Mouse (Mus musculus): Measurements from ENCODE around the gene Rasgrf1. TPM values are rescaled to one million over a fixed set of nuclear protein-coding genes. Genes with fewer than 3 reads are reported as not detected.
"Not testable (repeated sequence)": the region's sequence is repeated elsewhere in the genome, so short reads cannot be mapped to it uniquely, and the experiment has no call there.

The Rasgrf1 gene
- polyA plus RNA-seq, 1 experiment from 2014 or later: 0.02 TPM

- H3K4me3 ChIP-seq: no peak overlapping the region
- H3K27me3 ChIP-seq (ENCODE audit: low read depth, poor library complexity, severe bottlenecking): peaks cover 16% of the 10 kb centered on the region
- H3K36me3 ChIP-seq: no peaks in the 10 kb centered on the region
- WGBS: 86% methylated on average over 9 of the region's 9 CpGs
- no peak for DNase-seq (ENCODE audit: low spot score)
- peaks cover 4% of the 10 kb centered on the region for H3K4me1 ChIP-seq
- no peak overlapping the region for H3K27ac ChIP-seq (replicated peaks)
- H3K9me3 ChIP-seq (replicated peaks): no peaks in the 10 kb centered on the region
These were observed 150.3 kb downstream of the Rasgrf1 start for GRCm38 (mm10) chr9:90059828-90060573.

- Histone ChIP-seq H3K4me1 (no peaks in the 10 kb centered on the region), H3K9me3 (replicated peaks) (no peaks in the 10 kb centered on the region), H3K36me3 (no peaks in the 10 kb centered on the region), H3K4me3 (no peak overlapping the region), H3K27ac (replicated peaks) (no peak overlapping the region), H3K27me3 (ENCODE audit: low read depth, poor library complexity, severe bottlenecking) (peaks cover 13% of the 10 kb centered on the region)
- WGBS: 89% methylated on average over 2 of the region's 2 CpGs
- DNase-seq (ENCODE audit: low spot score): no peak
These were observed 150.8 kb downstream of the Rasgrf1 start for GRCm38 (mm10) chr9:90060574-90060875.

GRCm38 (mm10) chr9:90060932-90061331 is 151.2 kb downstream of the Rasgrf1 start:
- H3K27me3 ChIP-seq (ENCODE audit: low read depth, poor library complexity, severe bottlenecking); H3K9me3 ChIP-seq (replicated peaks); H3K36me3 ChIP-seq; DNase-seq (ENCODE audit: low spot score); H3K27ac ChIP-seq (replicated peaks); H3K4me3 ChIP-seq; H3K4me1 ChIP-seq: not testable (repeated sequence)
- 90% methylated on average over 5 of the region's 5 CpGs for WGBS

GRCm38 (mm10) chr9:90067341-90067740 is 157.6 kb downstream of the Rasgrf1 start:
- no peak overlapping the region for H3K27ac ChIP-seq (replicated peaks)
- H3K9me3 ChIP-seq (replicated peaks): no peaks in the 10 kb centered on the region
- peaks cover 10% of the 10 kb centered on the region for H3K4me1 ChIP-seq
- no peaks in the 10 kb centered on the region for H3K36me3 ChIP-seq
- H3K4me3 ChIP-seq: no peak overlapping the region
- 75% methylated on average over 2 of the region's 2 CpGs for WGBS
- no peaks in the 10 kb centered on the region for H3K27me3 ChIP-seq (ENCODE audit: low read depth, poor library complexity, severe bottlenecking)
- no peak for DNase-seq (ENCODE audit: low spot score)

- no peak for DNase-seq (ENCODE audit: low spot score)
- WGBS: 92% methylated on average over 6 of the region's 6 CpGs
- H3K4me1 ChIP-seq: peaks cover 10% of the 10 kb centered on the region
These were observed 159.1 kb downstream of the Rasgrf1 start for GRCm38 (mm10) chr9:90068786-90069185.

GRCm38 (mm10) chr9:90069485-90069884 is 159.8 kb downstream of the Rasgrf1 start:
- H3K27me3 ChIP-seq (ENCODE audit: low read depth, poor library complexity, severe bottlenecking): no peaks in the 10 kb centered on the region
- no peak for DNase-seq (ENCODE audit: low spot score)
- no peak overlapping the region for H3K27ac ChIP-seq (replicated peaks)
- H3K4me3 ChIP-seq: no peak overlapping the region
- H3K9me3 ChIP-seq (replicated peaks): no peaks in the 10 kb centered on the region
- no peaks in the 10 kb centered on the region for H3K36me3 ChIP-seq
- 84% methylated on average over 7 of the region's 7 CpGs for WGBS
- H3K4me1 ChIP-seq: peaks cover 10% of the 10 kb centered on the region

More at GRCm38 (mm10) chr9:90068786-90069185, 159.1 kb downstream of the Rasgrf1 start:
- Histone ChIP-seq H3K9me3 (replicated peaks) (no peaks in the 10 kb centered on the region), H3K36me3 (no peaks in the 10 kb centered on the region), H3K4me3 (no peak overlapping the region), H3K27ac (replicated peaks) (no peak overlapping the region), H3K27me3 (ENCODE audit: low read depth, poor library complexity, severe bottlenecking) (no peaks in the 10 kb centered on the region)

GRCm38 (mm10) chr9:90070174-90070573 is 160.5 kb downstream of the Rasgrf1 start:
- H3K4me1 ChIP-seq: peaks cover 10% of the 10 kb centered on the region
- no peaks in the 10 kb centered on the region for H3K27me3 ChIP-seq (ENCODE audit: low read depth, poor library complexity, severe bottlenecking)
- H3K36me3 ChIP-seq: no peaks in the 10 kb centered on the region
- H3K4me3 ChIP-seq: no peak overlapping the region
- WGBS: 79% methylated on average over 7 of the region's 7 CpGs
- DNase-seq (ENCODE audit: low spot score): no peak
- no peaks in the 10 kb centered on the region for H3K9me3 ChIP-seq (replicated peaks)
- H3K27ac ChIP-seq (replicated peaks): 0 out of 2 replicates have a peak overlapping the region, but pooled peaks have one; percentile 42

GRCm38 (mm10) chr9:90075336-90075735 is 165.6 kb downstream of the Rasgrf1 start:
- 85% methylated on average over 4 of the region's 4 CpGs for WGBS
- Histone ChIP-seq H3K36me3 (no peaks in the 10 kb centered on the region), H3K27ac (replicated peaks) (no peak overlapping the region), H3K9me3 (replicated peaks) (no peaks in the 10 kb centered on the region), H3K27me3 (ENCODE audit: low read depth, poor library complexity, severe bottlenecking) (no peaks in the 10 kb centered on the region), H3K4me1 (peaks cover 8% of the 10 kb centered on the region), H3K4me3 (no peak overlapping the region)
- DNase-seq (ENCODE audit: low spot score): no peak

GRCm38 (mm10) chr9:90076131-90076530 is 166.4 kb downstream of the Rasgrf1 start:
- Histone ChIP-seq H3K27ac (replicated peaks) (no peak overlapping the region), H3K4me3 (no peak overlapping the region), H3K36me3 (no peaks in the 10 kb centered on the region), H3K4me1 (no peaks in the 10 kb centered on the region), H3K9me3 (replicated peaks) (no peaks in the 10 kb centered on the region), H3K27me3 (ENCODE audit: low read depth, poor library complexity, severe bottlenecking) (no peaks in the 10 kb centered on the region)
- 89% methylated on average over 5 of the region's 5 CpGs for WGBS
- DNase-seq (ENCODE audit: low spot score): no peak

Other genes starting within 250 kb of the Rasgrf1 start
- gene Tmed3, start 204.8 kb upstream of the Rasgrf1 start, polyA plus RNA-seq (2016; fragmentation: Nextera tagmentation; extraction: Ambion mirVana): 45.6 and 47.3 TPM in 2 replicates
- gene Ankrd34c, start 171.4 kb upstream of the Rasgrf1 start, polyA plus RNA-seq (2016; fragmentation: Nextera tagmentation; extraction: Ambion mirVana): not detected in 2 replicates
- gene Ctsh, start 144.2 kb downstream of the Rasgrf1 start, polyA plus RNA-seq (2016; fragmentation: Nextera tagmentation; extraction: Ambion mirVana): 7.0 and 8.0 TPM in 2 replicates
- gene Morf4l1, start 204.9 kb downstream of the Rasgrf1 start, polyA plus RNA-seq (2016; fragmentation: Nextera tagmentation; extraction: Ambion mirVana): 603 and 629 TPM in 2 replicates